Mouse (Mus musculus) liver, adult 2 months (tissue): ENCODE measurements at regions not wholly inside any gene's neighbourhood (a gene's known extent, or its start where the extent isn't known, plus 50 kb on each side); places are given as distances from the start of the nearest gene placed in this dataset.

ENCODE experiments used
- CTCF ChIP-seq: fragments of 200-500 bp; IDR thresholded peaks from 2 replicates; pipeline ENCODE4 v1.5.1; 2011; ENCODE audit warnings: low read depth, low read length, control low read depth
- POLR2A ChIP-seq: fragments of 200-500 bp; IDR thresholded peaks from 2 replicates; pipeline ENCODE4 v1.6.1; 2011; ENCODE audit warnings: low read length, control low read depth; ENCODE audit not compliant: insufficient read depth; ENCODE audit errors: extremely low read depth

- no peak for TF ChIP-seq CTCF
- no peak for TF ChIP-seq POLR2A
Measured at GRCm38 (mm10) chr1:94827628-94828027, 485.8 kb upstream of the Fam174a start.
